Mouse (Mus musculus) lung, embryonic 14.5 days (tissue): ENCODE measurements around the gene Hist1h4d. TPM values are rescaled to one million over a fixed set of nuclear protein-coding genes. Genes with fewer than 3 reads are reported as not detected.

Experiments
- ATAC-seq: fragments of 200-750 bp; cut with Nextera tagmentation; 2 replicates; pipeline ENCODE4 v1.8.0; 2017; ENCODE audit warnings: mild to moderate bottlenecking, moderate TSS enrichment, moderate library complexity; ENCODE audit not compliant: insufficient read depth
- DNase-seq: peaks from one replicate; pipeline ENCODE4 v3.0.0-alpha.2; 2015
- H3K27ac ChIP-seq: fragments of 300-500 bp; sonication (generic); 2 replicates; pipeline ENCODE4 v1.5.1; 2014; ENCODE audit warnings: low read depth, mild to moderate bottlenecking, moderate library complexity
- H3K27me3 ChIP-seq: fragments of 300-500 bp; sonication (generic); 2 replicates; pipeline ENCODE4 v1.6.1; 2014; ENCODE audit warnings: low read length, control low read depth; ENCODE audit not compliant: insufficient read depth
- H3K36me3 ChIP-seq: fragments of 300-500 bp; sonication (generic); 2 replicates; pipeline ENCODE4 v1.6.1; 2014; ENCODE audit warnings: control low read depth; ENCODE audit not compliant: insufficient read depth
- H3K4me1 ChIP-seq: fragments of 300-500 bp; sonication (generic); 2 replicates; pipeline ENCODE4 v1.6.1; 2014; ENCODE audit warnings: antibody characterized with exemption, control low read depth; ENCODE audit not compliant: insufficient read depth
- H3K4me2 ChIP-seq: fragments of 300-500 bp; sonication (generic); 2 replicates; pipeline ENCODE4 v1.6.1; 2014; ENCODE audit warnings: mild to moderate bottlenecking
- H3K4me3 ChIP-seq: fragments of 300-500 bp; sonication (generic); 2 replicates; pipeline ENCODE4 v1.5.1; 2014; ENCODE audit warnings: low read depth, low read length
- H3K9ac ChIP-seq: fragments of 300-500 bp; sonication (generic); 2 replicates; pipeline ENCODE4 v1.6.1; 2014
- H3K9me3 ChIP-seq: fragments of 300-500 bp; sonication (generic); 2 replicates; pipeline ENCODE4 v1.6.1; 2016; ENCODE audit warnings: low read depth, low read length, control low read depth
- CTCF ChIP-seq: IDR thresholded peaks from 2 replicates; pipeline ENCODE4 v1.5.1; 2016; ENCODE audit warnings: antibody characterized with exemption, low read depth
- WGBS: fragments of 180-500 bp; shearing (Covaris S2); extraction: QIAGEN DNeasy Blood & Tissue Kit; methylation state at CpG from one replicate; pipeline ENCODE4 v1.1.7; 2014; 5-methylcytosine and 5-hydroxymethylcytosine counted together
- polyA plus RNA-seq: library from polyadenylated mRNA; unstranded; fragments of >200 nt; fragmentation: Nextera tagmentation; extraction: Ambion mirVana; gene quantifications from 2 replicates; pipeline ENCODE4 v1.2.1, GENCODE M21; 2014

The Hist1h4d gene
- polyA plus RNA-seq, 1 experiment from 2014 or later = 144 TPM

DNA sequence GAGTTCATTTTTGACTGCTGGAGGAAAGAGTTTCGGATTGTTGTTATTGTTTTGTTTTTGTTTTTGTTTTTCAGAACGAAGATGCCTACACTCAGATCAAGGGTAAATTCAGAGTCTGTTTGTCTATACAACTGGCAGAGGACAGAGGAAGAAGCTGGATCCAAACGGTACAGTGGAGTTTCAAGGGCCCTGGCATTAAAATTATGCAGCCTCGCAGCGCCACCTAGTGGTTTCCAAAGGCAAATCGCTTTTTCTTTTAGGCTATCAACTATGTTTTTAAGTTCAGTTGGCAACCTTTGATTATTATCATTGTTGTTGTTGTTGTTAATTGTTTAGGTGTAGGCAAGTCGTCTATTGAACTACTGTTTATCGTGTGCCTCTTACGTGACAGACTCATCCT lies 16.6 kb downstream of the Hist1h4d start:
- Histone ChIP-seq H3K4me1 (peaks cover 4% of the 10 kb centered on the region; the same call in 1 of the 2 replicates), H3K36me3 (no peaks in the 10 kb centered on the region), H3K9me3 (no peaks in the 10 kb centered on the region), H3K9ac (no peak overlapping the region), H3K27ac (no peak overlapping the region), H3K4me3 (no peak overlapping the region), H3K27me3 (no peaks in the 10 kb centered on the region), H3K4me2 (no peak overlapping the region)
- DNase-seq (peak; percentile 93), ATAC-seq (peak; percentile 52; the same call in 1 of the 2 replicates)
- TF ChIP-seq CTCF = peak; percentile 82
- WGBS = 4% methylated on average over 9 of the region's 9 CpGs

DNA sequence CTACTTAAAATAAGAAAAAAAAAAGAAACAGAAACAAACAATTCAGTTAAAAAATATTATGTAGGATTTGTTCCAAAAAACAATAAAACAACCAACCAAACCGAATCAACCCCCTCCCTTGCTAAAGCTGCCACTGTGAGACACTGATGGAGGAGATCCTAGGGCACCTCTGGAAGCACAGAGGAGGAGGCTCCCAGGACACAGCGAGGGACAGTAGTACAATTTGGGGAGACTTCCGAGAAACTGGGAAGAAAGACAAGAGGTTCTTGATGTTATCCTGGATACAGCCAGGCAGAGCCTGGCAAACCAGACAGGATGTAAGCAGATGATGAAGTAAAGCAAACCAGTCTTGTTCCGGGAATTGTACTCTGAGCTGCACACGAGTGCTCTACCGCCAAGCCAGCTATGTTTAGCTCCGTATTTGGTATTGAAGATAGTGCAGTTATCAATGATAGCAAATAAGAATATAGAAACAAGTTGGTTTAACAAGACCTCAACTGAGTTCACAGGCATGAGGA lies 21.8 kb downstream of the Hist1h4d start:
- Histone ChIP-seq H3K36me3 (no peaks in the 10 kb centered on the region), H3K4me1 (no peaks in the 10 kb centered on the region), H3K4me3 (no peak overlapping the region), H3K9me3 (no peaks in the 10 kb centered on the region), H3K9ac (no peak overlapping the region), H3K27ac (no peak overlapping the region), H3K27me3 (no peaks in the 10 kb centered on the region), H3K4me2 (no peak overlapping the region)
- DNase-seq (peak; percentile 32), ATAC-seq (no peak)
- no peak for TF ChIP-seq CTCF
- 67% methylated on average over 7 of the region's 7 CpGs for WGBS

DNA sequence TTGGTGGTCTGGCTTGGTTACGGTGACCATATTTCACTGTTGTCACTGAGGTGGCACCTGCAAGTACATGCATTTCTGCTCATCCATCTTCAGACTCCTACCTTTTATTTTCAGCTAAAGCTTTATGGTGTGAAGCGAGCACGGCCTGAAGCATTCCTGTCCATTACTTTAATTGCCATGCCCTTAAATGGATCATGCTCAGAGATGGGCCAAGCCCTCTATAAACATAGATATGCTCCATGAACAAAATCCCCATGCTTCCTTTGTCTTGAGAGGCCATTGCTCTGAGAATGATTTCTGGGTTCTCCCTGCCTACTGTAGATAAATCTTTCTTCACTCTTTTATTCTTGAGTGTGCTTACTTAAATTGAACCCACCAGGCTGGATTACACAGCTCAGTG lies 23.1 kb downstream of the Hist1h4d start:
- H3K9me3 ChIP-seq = no peaks in the 10 kb centered on the region
- WGBS = 91% methylated on average over 3 of the region's 3 CpGs
- no peaks in the 10 kb centered on the region for H3K27me3 ChIP-seq
- H3K4me2 ChIP-seq = no peak overlapping the region
- H3K36me3 ChIP-seq = no peaks in the 10 kb centered on the region
- ATAC-seq (no peak), DNase-seq (no peak)
- H3K9ac ChIP-seq = no peak overlapping the region
- H3K4me3 ChIP-seq = no peak overlapping the region
- no peak overlapping the region for H3K27ac ChIP-seq
- TF ChIP-seq CTCF = no peak
- H3K4me1 ChIP-seq = no peaks in the 10 kb centered on the region

DNA sequence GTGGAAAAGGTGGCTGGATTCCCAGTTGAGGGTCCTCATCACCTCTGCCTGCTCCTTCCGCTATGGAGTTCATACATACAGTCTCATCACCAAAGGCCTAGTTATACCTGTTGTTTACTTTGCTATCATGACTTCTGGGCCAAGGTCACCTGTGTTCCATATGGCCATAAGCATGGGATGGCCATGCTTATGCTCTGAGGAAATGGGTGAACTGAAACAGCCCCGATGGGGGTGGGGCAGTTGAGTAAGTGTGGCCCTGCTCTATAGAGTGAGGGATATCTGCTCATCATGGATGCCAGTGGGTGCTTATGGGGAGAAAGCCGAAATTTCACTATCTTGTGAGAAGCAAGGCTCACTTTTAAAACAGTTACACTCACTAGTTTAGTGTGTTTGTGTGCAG lies 23.7 kb downstream of the Hist1h4d start:
- ATAC-seq (no peak), DNase-seq (no peak)
- Histone ChIP-seq H3K4me1 (no peaks in the 10 kb centered on the region), H3K27ac (no peak overlapping the region), H3K9me3 (no peaks in the 10 kb centered on the region), H3K9ac (no peak overlapping the region), H3K36me3 (no peaks in the 10 kb centered on the region), H3K27me3 (no peaks in the 10 kb centered on the region), H3K4me2 (no peak overlapping the region), H3K4me3 (no peak overlapping the region)
- TF ChIP-seq CTCF = no peak
- WGBS = 89% methylated on average over 3 of the region's 3 CpGs

DNA sequence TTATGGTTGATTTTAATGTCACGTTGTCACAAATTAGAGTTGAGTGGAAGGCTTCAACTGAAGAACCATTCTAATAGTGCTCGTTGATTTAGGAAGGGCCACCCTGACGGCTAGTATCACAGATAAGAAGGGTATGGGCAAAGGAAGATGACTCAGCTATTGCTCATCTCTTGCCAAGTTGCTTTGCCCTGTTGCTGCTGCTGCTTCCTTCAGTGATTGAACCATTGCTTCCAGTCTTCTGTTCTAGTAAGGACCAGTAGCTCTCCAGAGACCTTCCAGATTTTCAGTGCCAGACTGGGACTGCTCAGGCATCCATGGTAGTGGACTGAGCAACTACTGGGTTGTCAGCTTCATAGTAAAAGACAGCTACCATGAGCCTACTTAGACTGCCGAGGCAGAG lies 27.8 kb downstream of the Hist1h4d start:
- 67% methylated on average over 4 of the region's 4 CpGs for WGBS
- no peaks in the 10 kb centered on the region for H3K27me3 ChIP-seq
- no peaks in the 10 kb centered on the region for H3K4me1 ChIP-seq
- ATAC-seq (no peak), DNase-seq (no peak)
- no peak for TF ChIP-seq CTCF
- H3K36me3 ChIP-seq = no peaks in the 10 kb centered on the region
- no peak overlapping the region for H3K9ac ChIP-seq
- H3K27ac ChIP-seq = no peak overlapping the region
- no peak overlapping the region for H3K4me2 ChIP-seq
- H3K4me3 ChIP-seq = no peak overlapping the region
- H3K9me3 ChIP-seq = no peaks in the 10 kb centered on the region

- Histone ChIP-seq H3K9ac (no peak overlapping the region), H3K9me3 (no peaks in the 10 kb centered on the region), H3K27ac (no peak overlapping the region), H3K4me3 (no peak overlapping the region), H3K36me3 (no peaks in the 10 kb centered on the region), H3K4me1 (no peaks in the 10 kb centered on the region), H3K4me2 (no peak overlapping the region), H3K27me3 (no peaks in the 10 kb centered on the region)
- TF ChIP-seq CTCF = no peak
- no peak for ATAC-seq
- no peak for DNase-seq
These were observed 28.4 kb downstream of the Hist1h4d start for GRCm38 (mm10) chr13:23609844-23610243.

DNA sequence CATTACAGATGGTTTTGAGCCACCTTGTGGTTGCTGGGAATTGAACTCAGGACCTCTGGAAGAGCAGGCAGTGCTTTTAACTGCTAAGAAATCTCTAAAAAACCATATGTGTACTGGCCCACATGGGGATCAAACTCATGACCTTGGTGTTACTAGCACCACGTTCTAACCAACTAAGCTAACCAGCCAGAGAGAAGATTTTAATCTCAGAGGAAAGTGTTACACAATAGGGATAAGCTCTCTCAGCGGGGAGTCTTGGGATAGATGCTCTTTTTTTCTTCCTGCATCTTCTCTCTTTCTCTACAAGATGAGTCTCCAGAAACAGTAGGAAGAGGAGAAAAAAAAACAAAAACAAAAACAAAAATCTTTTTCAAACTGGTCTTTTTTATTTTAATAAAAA lies 29.0 kb downstream of the Hist1h4d start:
- ATAC-seq = no peak
- Histone ChIP-seq H3K9me3 (no peaks in the 10 kb centered on the region), H3K9ac (no peak overlapping the region), H3K27me3 (no peaks in the 10 kb centered on the region), H3K4me3 (no peak overlapping the region), H3K4me2 (no peak overlapping the region), H3K27ac (no peak overlapping the region), H3K4me1 (no peaks in the 10 kb centered on the region), H3K36me3 (no peaks in the 10 kb centered on the region)
- TF ChIP-seq CTCF = no peak
- WGBS = 80% methylated on average over 2 of the region's 2 CpGs
- DNase-seq = no peak

- ATAC-seq (no peak), DNase-seq (no peak)
- 88% methylated on average over 3 of the region's 3 CpGs for WGBS
- H3K27me3 ChIP-seq = no peaks in the 10 kb centered on the region
- no peaks in the 10 kb centered on the region for H3K4me1 ChIP-seq
- H3K9me3 ChIP-seq = no peaks in the 10 kb centered on the region
- no peak overlapping the region for H3K4me2 ChIP-seq
- no peaks in the 10 kb centered on the region for H3K36me3 ChIP-seq
- H3K9ac ChIP-seq = no peak overlapping the region
- no peak for TF ChIP-seq CTCF
- H3K4me3 ChIP-seq = no peak overlapping the region
- no peak overlapping the region for H3K27ac ChIP-seq
These were observed 30.2 kb downstream of the Hist1h4d start for GRCm38 (mm10) chr13:23611638-23612037.
